Mouse (Mus musculus) embryo, embryonic 11.5 days (tissue): Measurements from ENCODE around the gene Ube2o.

Experiments used
- DNase-seq: peaks from one replicate; pipeline ENCODE4 v3.0.0-alpha.2; 2012; ENCODE audit warnings: low read depth, low spot score

The Ube2o gene

GRCm38 (mm10) chr11:116488207-116488606, 93.0 kb downstream of the Ube2o start:
- no peak for DNase-seq
